Mouse (Mus musculus) CH12F3 (cell line): ENCODE results near the gene Galnt10.

Experiments used
- in situ Hi-C: fragments of 300-500 bp; cut with MboI; formaldehyde crosslinking; loops from 2 replicates; pipeline ENCODE4 v1.14.3; 2020; ENCODE audit warnings: low sequenced_read_pairs

The Galnt10 gene

DNA sequence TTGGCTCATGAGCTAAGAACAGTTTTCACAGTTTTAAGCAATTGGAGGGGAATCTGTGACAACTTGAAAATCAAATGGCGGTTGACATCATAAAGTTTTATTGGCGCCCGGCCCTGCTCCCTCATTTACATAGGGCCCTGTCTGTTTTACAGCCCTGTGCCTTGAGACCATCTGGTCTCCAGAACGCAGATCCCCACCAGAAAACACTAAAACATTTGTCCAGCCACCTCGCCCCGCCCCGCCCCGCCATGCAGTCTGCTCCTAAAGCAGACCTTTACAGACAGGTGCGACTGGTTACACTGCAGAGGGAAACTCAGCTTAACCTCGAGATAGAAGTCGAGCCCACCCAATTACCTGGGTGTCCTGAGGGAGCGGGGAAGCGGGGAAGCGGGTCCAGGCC, 134.6 kb downstream of the Galnt10 start:
- in situ Hi-C loops = loop anchor here (10.0 kb wide), 1 partner anchor 235 kb away; no protein-coding TSS in a partner anchor

DNA sequence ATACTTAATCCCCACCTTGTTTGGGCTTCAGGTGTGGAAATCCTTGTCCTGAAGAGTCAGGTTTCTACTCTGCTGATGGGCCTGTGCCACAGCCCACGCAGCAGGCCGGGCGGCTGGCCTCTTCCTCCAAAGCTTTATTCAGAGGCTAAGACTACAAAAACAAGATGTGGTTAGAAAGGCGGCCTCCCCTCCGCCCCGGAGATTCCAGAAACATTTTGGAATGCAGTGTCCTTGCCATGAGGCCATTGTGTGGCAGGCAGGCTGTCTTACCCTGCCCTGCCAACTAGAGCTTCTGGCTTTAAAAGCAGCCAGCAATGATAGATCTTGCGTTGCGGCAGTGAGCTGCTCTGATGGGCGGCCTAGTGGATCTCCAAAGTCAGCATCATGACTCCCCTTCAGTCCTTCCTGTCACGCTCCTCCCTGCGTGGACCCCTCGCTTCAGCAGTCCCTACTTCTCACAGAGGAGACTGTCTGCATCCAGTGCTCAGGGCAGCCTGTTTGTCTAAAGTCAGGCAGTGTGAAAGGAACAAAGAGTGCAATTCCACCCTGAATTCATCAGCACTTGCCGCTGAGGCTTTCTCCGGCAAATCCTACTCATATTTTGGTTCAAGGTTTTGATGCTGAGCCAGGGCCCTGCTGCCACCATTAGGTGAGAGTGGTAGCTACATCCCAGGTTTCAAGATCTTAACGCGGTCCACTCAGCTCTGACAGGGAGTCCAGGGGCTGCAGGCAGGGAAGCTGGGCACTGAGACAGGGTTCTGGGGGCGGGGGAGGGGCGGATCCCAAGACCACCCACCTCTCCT, 141.6 kb downstream of the Galnt10 start:
- in situ Hi-C loops = loop anchor here (10.0 kb wide), 1 partner anchor 242 kb away; no protein-coding TSS in a partner anchor

DNA sequence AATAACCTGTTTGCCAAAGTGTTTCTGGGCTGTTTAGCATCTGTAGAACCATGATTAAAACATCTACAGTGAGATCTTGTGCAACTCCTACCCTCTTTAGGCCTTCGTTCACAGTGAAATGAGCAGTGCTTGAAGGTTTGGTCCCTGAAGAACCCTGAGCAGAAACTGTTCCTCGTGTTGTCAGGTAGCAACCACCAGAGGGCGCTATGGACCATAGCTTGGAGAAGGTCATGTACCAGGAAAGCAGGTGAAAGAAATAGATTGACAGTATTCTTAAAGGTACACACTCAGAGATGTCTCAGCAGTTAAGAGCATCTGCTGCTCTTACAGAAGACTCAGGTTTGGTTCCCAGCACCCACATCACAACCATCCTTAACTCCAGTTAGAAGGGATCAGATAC, 142.7 kb downstream of the Galnt10 start:
- in situ Hi-C loops = loop anchor here (10.0 kb wide), 1 partner anchor 243 kb away; no protein-coding TSS in a partner anchor

DNA sequence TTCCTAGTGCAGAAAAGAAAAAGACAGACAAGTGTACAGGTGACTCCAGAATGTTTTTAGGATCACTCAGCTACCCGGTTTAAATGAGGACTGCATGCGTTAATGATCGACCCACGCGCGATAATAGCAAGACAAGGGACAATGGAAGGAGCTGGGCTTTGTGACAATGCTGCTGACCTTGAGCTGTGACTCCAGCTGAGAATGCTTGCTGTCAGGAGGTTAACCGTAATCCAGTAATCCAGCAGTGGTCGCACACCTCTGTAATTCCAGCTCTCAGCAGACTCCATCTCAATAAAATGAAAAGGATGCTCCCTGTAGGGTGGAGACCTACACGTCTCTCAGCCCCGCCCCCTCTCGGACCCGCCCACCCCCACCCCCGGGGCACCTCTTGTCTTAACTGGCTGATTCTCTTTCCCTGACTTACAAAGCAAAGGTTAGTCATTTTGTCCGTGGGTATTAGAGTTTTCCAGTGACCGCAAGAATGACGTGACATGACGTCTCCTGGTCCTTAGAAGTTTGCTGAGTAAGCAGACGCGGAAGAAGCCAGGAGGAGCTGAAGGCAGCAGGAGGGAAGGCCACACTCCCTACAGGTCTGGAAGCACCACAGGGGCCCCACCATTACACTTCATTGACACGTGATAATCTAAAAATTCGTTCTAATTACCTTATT, 145.8 kb downstream of the Galnt10 start:
- in situ Hi-C loops = no loop called here

DNA sequence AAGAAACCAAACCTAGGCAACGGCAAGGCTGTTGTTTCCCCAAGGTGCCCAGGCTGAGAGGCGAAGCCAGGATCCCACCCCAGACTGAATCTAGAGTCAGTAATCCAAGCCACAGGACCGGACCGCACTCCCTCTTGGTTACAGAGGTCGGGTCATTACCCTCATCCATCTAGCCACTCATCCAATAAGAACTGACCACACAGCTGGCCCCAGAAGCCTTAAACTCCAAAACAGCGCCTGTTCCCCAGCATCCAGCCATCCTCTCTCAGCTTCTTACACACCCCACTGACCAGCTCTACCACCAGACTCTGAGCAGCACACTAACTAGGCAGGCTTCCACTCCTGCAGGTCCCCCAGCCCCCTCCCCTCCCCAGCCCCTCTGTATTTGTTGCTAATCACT, 149.8 kb downstream of the Galnt10 start:
- in situ Hi-C loops = no loop called here

DNA sequence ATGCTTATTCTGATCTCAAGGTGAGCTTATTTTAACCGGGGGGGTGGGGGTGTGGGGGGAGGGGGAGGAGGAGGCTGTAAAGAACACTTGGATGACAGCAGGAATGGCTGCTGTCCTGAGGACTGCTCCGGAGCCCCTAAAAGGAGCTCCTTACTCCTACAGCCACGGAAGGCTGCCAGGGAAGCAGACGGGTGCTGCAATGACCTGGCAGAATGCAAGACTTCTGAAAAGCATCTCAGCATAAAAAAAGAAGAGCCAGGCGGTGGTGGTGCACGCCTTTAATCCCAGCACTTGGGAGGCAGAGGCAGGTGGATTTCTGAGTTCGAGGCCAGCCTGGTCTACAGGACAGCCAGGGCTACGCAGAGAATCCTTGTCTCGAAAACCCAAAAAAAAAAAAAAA, 152.6 kb downstream of the Galnt10 start:
- in situ Hi-C loops = no loop called here

DNA sequence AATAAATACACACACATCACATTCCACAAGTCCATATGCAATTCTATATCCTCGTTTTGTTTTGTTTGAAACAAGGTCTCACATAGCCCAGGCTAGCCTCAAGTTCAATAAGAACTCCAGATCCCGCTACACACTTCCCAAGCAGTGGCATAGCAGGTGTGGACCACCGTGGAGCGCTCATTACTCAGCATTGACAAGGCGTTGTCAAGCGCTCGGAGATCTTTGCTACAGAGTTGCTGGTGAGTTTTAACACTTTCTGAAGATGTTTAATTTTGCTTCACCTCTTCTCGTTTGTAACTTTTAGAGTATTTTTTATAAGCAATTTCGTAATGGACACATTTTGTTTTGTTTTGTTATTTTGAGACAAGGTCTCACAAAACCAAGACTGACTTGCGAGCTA, 154.2 kb downstream of the Galnt10 start:
- in situ Hi-C loops = no loop called here

DNA sequence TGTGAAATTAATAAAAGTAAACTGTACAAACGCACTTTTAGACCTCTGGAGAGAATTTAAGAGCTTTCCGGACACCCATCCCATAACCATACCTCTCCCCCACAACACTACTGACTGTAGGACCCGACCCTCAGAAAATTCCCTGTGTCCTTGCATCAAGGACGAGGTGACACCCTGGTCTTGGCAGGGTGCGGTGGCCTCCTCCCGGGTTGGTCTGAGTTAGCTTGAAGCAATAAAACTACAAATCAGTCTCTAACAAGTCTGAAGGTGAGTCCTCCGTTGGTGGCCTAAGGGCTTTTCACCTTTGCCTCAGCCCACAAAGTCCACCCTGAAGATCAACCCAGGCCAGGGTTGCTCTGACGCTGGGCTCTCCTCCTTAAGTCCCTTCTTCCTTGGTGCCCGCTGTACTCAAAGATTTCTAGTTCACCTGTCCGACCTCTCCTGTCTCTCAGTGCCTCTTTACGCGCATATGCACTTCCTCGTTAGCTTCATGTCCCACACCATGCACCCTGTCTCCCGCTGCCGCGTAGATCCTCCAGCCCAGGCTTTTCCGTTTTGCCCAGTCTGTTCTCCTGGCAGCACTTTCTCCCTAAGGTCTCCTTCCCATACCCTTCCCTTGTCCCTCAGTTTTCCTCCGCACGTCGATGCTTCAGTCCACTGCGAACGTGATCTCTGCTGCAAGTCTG, 155.2 kb downstream of the Galnt10 start:
- in situ Hi-C loops = loop anchor here (25.0 kb wide), 1 partner anchor 262 kb away; no protein-coding TSS in a partner anchor

DNA sequence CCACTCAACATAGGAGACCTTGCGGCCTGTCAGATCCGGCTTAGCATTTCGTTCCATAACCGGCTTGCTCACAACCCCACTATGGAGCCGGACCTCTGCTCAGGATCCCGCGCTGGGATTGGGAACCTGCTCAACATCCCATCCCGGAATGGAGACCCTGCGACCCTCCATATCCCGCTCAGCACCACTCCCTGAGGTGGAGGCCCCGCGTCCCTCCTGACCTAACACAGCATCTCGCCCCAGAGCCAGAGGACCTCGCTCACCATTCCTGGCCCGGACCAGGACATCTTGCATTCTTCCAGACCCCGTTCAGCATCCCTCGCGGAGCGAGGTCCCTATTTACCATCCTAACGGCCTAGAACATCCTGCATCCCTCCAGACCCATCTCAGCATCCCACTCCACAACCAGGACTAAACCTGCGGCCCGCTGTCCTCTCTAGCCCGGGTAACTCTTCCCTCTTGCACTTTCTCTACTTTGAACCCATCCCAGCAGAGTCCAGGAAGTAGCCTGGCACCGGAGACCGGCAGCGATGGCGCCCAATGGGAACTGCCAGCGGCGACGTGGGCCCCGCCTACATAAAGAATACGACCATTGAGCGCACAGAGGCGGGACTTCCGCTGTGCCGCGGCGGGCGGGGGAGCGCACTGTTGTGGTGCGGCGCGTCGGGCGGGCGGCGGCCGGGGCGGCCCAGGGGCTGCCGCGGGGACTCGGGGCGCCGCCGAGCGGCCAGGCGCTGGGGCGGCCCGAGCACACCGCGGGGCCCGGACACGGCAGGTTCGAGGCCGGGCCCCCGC, 155.9 kb downstream of the Galnt10 start, which contains the start of gene Sap30l:
TSS of gene Sap30l (plus strand) at position 667 of the 795 bp plus-strand sequence.
- in situ Hi-C loops = loop anchor here (25.0 kb wide), 1 partner anchor 261 kb away; no protein-coding TSS in a partner anchor

DNA sequence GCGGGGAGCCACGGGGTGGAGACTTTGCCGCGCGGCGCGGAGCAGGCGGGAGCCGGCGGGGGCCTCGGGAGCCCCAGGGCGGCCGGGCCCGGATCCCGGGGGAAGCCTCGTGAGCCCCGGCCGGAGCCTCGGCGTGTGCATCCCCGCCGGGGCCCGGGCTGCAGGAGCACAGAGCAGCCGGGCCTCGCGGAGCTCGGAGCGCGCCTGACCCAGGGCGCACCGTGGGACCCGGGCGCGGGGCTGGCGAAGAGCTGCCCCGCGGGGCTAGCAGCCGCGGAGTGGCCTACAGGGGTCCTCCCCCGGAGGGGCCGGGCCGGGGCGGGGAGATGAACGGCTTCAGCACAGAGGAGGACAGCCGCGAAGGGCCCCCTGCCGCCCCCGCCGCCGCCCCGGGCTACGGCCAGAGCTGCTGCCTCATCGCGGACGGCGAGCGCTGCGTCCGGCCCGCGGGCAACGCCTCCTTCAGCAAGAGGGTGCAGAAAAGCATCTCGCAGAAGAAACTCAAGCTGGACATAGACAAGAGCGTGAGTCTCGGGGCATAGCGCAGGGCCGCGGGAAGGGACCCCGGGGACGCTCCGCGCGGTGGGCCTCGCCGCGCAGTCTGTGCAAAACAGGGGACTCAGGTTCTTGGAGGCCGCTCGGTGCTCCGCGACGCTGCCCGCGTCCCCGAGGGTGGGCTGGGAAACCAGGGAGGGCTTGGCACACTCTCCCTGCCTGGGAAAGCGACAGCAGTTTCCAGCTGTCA, 156.7 kb downstream of the Galnt10 start:
- in situ Hi-C loops = loop anchor here (25.0 kb wide), 1 partner anchor 260 kb away; no protein-coding TSS in a partner anchor

DNA sequence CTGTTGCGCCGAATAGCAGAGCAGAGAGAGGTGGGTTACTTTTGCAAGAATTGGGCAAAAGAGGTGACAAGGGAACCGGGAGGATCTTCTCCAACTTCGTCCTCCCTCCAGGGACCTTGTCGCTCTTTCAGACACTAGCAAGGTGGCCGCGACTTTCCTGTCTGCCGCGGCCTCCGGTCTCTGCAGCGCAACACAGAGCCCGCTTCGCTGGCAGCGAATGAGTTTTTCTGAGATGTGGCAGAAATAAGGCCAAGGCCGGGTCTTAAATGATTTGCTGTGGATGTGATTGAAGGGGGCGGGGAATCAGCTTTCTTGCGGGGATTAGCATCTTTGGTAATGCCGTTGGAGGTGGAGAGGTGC, 157.2 kb downstream of the Galnt10 start:
- in situ Hi-C loops = loop anchor here (25.0 kb wide), 1 partner anchor 260 kb away; no protein-coding TSS in a partner anchor

DNA sequence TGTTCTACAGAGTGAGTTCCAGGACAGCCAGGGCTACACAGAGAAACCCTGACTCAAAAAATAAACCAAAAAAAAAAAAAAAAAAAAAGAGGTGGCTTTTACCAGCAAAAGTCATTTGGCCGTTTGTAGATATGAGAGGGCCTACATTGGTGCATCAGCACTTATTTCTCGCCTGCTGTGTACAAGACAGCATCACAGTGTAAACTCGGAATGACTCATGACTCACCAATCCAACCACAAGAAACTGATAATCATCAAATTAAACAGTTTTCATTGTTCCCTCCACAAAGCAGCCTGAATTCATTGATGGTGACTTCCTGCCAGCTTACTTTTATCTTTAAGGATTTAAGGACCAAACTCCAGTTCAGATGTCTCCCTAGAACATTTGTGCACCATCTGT, 159.8 kb downstream of the Galnt10 start:
- in situ Hi-C loops = loop anchor here (25.0 kb wide), 1 partner anchor 257 kb away; no protein-coding TSS in a partner anchor

DNA sequence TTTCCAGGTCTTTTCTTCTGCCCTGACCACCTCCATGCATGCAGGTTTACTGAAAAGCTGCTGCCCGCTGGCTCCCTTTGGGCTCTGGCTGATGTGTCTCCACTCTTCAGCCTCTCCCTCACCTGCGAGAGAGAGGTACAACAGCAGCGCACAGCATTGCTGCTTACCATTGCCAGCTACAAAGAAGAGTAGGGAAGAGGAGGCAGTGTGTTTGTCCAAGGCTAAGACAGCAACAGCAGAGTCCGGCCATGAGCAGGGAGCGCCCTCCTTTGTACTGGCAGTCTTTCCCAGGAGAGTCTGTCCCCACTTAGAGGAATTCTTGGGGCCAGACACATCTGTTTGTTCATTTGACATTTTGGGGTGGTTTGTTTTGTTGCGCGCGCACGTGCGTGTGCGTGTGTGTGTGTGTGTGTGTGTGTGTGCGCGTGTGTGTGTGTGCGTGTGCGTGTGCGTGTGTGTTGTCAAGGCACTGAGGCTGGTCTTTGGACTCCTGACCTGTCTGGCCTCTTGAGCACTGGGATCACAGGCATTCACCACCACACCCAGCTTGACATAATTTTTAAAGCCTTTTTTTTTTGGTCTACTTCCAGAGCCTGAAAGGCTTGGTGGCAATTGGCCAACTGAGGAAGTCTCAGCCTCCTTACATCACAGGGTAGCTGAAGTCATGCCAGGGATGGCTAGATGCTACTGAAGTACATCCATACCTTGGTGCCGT, 163.9 kb downstream of the Galnt10 start:
- in situ Hi-C loops = loop anchor here (25.0 kb wide), 1 partner anchor 253 kb away; no protein-coding TSS in a partner anchor

DNA sequence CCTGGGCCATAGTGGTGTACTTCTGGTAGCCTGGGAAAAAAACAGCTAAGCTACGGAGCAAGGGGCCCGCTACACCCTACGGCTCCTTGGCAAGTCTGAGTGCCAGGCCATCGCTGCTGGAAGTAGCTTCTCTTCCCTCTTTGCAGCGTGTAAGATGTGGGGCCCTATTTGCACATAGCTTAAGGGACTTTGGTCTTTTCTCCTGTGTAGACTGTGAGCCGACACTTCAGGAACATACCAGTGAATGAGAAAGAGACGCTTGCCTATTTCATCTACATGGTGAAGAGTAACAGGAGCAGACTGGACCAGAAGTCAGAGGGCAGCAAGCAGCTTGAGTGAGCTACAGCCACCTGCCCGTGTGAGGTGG, 164.5 kb downstream of the Galnt10 start:
- in situ Hi-C loops = loop anchor here (25.0 kb wide), 1 partner anchor 253 kb away; no protein-coding TSS in a partner anchor

DNA sequence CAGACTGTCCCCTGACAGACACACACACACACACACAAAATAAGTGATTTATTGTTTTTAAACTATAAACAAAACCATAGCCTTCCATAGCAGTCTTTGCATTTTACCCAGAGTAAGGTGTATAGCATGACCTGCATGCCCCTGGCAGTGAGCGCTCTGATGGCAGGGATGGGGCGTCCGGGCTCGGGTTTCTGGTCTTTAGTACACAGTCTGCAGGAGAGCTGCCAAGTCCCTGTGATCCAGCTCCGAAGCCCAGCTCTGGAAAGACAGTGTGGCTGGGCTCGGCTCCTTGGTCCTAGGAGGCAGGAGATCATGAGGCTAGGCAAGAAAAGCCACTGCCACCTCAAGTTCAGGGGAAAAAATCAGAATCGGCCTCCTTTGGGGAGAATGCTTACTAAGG, 165.8 kb downstream of the Galnt10 start:
- in situ Hi-C loops = loop anchor here (25.0 kb wide), 1 partner anchor 251 kb away; no protein-coding TSS in a partner anchor

DNA sequence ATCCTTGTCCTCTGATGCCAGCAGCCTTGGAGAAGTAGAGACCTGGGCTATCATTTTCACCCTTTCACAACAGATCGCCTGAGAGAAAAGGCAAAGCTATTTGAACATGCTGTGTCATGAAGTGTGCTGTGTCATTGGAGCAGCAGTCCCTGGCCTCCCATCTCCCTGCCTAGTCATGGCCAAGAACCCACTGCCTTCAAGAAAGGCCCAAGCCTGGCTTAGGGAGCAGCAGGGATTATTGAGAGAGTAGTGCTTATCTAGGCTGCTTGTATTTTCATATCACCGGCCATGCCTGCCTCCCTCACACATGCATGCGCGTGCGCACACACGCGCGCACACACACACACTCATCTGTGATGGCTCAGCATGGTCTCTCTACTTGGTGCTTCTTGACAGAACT, 167.0 kb downstream of the Galnt10 start:
- in situ Hi-C loops = loop anchor here (25.0 kb wide), 1 partner anchor 250 kb away; no protein-coding TSS in a partner anchor

DNA sequence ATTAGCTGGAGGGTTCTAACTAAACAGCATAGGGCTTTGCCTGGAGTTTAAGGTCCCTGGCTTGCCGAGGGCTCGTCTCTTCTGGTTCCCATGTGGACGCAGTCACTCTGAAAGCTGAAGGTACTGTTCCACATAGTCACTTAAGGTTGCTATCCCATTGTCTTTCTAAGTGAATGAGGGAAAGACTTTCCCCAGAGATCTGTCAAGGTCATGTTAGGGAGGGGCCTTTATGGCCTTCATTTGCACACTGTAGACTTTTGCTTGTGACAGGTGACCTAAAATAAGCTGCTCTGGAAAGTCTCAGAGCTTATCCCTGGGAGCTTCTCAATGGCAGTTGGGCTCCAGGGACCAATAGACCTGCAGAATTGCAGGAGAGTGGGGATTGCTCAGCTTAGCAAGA, 168.4 kb downstream of the Galnt10 start:
- in situ Hi-C loops = loop anchor here (25.0 kb wide), 1 partner anchor 249 kb away; no protein-coding TSS in a partner anchor

DNA sequence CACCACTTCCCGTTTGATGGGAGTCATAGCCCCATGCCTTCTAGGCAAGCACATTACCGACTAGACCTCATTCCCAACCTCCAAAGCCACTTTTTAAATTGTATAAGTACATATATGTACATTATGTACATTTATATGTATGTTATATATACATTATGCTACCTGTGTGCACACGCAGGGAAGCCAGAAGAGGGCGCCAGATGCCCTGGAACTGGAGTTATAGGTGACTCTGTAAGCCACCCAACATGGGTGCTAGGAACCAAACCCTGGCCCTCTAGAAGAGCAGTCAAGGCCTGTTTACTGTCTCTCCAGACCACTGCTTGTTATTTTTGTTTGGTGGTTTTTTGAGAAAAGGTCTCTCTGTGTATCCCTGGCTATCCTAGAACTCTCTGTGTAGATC, 172.9 kb downstream of the Galnt10 start:
- in situ Hi-C loops = loop anchor here (5.0 to 25.0 kb wide), 2 partner anchors 114 to 244 kb away; no protein-coding TSS in a partner anchor
